Mouse (Mus musculus): Measurements from ENCODE around the gene Rab21.

DNA sequence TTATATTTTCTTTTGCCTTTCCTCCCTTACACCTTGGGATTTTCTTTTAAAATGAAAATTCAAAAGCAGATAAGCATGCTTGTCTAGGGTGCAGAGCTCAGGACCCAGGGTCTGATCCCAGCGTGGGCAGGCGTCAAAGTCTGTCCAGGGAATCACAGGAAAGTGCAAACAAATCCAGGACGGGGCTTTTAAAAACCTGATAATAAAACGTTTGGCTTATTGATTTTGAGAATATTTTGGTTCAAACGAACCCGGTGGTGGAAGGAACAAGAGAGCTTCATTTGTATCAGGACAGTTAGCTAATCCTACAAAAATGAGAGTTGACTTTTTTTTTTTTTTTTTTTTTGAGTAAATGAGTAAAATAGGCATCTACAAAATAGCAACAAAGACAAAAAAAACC, 32.7 kb upstream of the Rab21 start:
- no peak for TF ChIP-seq CTCF (conservative IDR thresholded peaks at IDR 0.05; ENCODE audit: insufficient read depth, insufficient read length, low read depth, low read length)
- no peak for TF ChIP-seq POLR2A (IDR thresholded peaks at IDR 0.05; ENCODE audit: low read depth, low read length)

All from kidney, adult 2 months (tissue).